Mouse (Mus musculus) erythroid progenitor cell, adult 5-6 weeks (primary cell): ENCODE results near the gene 9130213A22Rik. TPM values are rescaled to one million over a fixed set of nuclear protein-coding genes. Genes with fewer than 3 reads are reported as not detected.

Experiments used
- ATAC-seq: replicated peaks from 2 replicates; pipeline ENCODE4 v1.8.0; 2016; ENCODE audit warnings: moderate number of reproducible peaks, mild to moderate bottlenecking, moderate TSS enrichment, inconsistent platforms; ENCODE audit not compliant: poor library complexity, low FRiP score, severe bottlenecking
- total RNA-seq, 2 experiments: library from RNA; stranded (forward) in 1 of 2; stranded (reverse) in 1 of 2; fragments of 150-400 nt in 1 of 2; fragments of 186-747, 209-891 nt in 1 of 2; gene quantifications; 2 replicates each; pipeline versions ENCODE4 v1.2.3 to v1.2.4; 2015 to 2017; ENCODE audit warnings: low replicate concordance in 2 of 2

9130213A22Rik gene
- total RNA-seq, 2 experiments from 2014 or later: not detected

- peak; percentile 77 for ATAC-seq
Measured at GRCm38 (mm10) chr11:69110319-69111046, 11.9 kb downstream of the 9130213A22Rik start.

GRCm38 (mm10) chr11:69109032-69109900 lies 13.1 kb downstream of the 9130213A22Rik start:
- ATAC-seq: no peak

GRCm38 (mm10) chr11:69108223-69108622 lies 14.2 kb downstream of the 9130213A22Rik start:
- ATAC-seq: no peak

DNA sequence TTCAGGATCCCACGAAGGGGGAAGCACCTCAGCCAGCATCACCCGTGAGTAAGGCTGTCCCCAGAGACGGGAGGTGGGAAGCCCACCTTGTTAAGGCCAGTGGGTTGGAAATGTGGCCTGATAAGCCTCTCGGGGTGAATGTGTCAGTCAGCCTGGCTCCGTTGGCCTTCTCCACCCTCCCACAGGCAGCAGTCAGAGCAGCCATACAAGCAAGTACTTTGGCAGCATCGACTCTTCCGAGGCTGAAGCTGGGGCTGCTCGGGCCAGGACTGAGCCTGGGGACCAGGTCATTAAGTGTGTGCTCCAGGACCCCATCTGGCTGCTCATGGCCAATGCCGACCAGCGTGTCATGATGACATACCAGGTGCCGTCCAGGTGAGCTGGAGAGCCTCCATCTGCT lies 14.7 kb downstream of the 9130213A22Rik start:
- ATAC-seq: no peak

DNA sequence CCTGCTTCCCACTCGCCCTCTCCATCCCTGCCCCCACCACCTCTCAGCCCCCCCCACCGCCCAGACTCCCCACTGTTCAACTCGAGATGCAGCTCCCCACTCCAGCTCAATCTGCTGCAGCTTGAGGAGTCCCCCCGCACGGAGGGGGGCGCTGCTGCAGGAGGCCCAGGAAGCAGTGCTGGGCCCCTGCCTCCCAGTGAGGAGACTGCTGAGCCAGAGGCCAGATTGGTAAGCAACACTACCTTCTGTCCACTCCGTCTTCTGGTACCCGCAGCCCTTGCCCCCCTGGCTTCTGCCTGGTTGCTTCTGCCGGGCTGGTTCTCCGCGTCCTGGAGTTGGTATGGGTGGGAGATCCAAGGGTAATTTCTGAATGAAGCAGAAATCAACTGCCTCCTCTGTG lies 15.5 kb downstream of the 9130213A22Rik start:
- ATAC-seq: no peak

DNA sequence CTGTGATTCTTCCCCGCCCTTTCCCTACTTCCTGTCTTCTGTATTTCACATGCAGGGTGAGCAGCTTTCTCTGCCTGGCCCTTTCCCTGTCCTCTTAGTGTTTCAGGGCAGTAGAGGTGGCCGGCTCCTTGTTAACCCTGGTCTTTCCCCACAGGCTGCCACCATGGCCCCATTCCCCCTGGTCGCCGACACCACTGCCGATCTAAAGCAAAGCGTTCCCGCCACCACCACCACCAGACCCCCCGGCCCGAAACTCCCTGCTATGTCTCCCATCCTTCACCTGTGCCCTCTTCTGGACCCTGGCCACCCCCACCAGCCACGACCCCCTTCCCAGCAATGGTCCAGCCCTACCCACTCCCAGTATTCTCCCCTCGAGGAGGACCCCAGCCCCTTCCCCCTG lies 16.1 kb downstream of the 9130213A22Rik start:
- ATAC-seq: no peak

GRCm38 (mm10) chr11:69105796-69106195 lies 16.6 kb downstream of the 9130213A22Rik start:
- no peak for ATAC-seq

- ATAC-seq: no peak
Measured at GRCm38 (mm10) chr11:69105227-69105626, 17.2 kb downstream of the 9130213A22Rik start.

DNA sequence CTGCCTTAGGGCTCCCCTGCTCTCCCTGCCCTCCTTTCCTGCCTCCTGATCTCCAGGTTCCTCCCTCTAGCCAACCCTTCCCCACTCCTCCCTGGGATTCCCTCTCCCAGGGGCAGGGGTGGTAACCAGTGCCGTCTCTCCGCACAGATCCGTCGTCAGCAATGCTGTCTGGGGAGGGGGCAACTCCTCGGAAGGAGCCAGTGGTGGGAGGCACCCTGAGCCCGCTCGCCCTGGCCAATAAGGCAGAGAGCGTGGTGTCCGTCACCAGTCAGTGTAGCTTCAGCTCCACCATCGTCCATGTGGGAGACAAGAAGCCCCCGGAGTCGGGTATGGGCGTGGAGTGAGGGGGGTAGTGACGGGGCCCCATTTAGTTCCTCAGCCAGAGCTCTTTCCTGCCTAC lies 17.9 kb downstream of the 9130213A22Rik start:
- ATAC-seq: no peak

DNA sequence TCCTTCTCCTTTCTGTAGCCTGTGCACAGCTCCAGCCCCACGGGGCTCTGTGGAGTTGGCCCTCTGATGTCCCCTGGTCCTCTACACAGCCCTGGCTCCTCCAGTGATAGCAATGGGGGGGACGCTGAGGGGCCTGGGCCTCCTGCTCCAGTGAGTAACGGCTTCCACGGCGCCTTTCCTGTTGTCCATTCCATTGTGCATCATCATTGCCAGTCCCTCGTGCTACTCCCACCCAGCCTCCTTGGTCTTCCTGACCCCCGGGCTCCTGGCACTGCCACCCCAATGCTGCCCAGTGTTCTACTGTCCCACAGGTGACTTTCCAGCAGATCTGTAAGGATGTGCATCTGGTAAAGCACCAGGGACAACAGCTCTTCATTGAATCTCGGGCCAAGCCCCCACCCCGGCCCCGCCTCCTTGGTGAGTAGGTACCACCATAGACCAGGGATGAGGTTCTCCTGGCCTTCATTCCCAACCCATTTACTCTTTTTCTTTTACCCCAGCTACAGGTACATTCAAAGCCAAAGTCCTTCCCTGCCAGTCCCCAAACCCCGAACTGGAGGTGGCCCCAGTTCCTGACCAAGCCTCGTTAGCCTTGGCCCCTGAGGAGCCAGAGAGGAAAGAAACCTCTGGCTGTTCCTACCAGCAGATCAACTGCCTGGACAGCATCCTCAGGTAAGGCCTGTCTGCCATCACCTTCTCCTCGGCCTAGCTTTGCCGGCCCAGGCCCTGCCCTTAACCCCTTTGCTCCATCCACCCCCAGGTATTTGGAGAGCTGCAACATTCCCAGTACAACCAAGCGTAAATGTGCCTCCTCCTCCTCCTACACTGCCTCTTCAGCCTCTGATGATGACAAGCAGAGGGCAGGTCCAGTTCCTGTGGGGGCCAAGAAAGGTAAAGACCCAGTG lies 18.6 kb downstream of the 9130213A22Rik start:
- no peak for ATAC-seq

GRCm38 (mm10) chr11:69103121-69103520 lies 19.3 kb downstream of the 9130213A22Rik start:
- ATAC-seq: no peak

- no peak for ATAC-seq
Measured at GRCm38 (mm10) chr11:69102403-69102725, 20.0 kb downstream of the 9130213A22Rik start.

DNA sequence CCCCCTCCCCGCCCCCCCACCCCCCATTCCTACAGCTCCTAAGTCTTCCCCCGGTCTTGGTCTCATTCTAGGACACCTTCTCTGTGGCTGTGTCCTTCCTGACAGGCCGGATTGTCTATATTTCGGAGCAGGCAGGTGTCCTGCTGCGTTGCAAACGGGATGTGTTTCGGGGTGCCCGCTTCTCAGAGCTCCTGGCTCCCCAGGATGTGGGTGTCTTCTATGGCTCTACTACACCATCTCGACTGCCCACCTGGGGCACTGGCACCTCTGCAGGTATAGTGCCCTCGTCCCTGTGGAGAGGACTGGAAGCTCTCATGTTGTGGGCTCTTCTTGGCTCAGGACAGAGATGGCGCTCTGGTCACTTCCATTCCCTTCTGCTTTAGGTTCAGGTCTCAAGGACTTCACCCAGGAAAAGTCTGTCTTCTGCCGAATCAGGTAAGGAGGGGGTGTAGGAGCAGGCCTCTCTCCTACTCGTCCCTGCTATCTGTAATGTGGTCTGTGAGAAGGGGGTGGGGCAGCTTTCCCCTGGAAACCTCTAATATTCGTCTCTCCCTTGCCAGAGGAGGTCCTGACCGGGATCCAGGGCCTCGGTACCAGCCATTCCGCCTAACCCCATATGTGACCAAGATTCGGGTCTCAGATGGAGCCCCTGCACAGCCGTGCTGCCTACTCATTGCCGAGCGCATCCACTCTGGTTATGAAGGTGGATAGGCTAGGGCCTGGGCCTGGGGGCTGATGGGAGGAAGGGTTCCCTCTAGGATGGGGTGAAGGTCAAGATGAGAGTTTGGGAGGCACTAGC lies 20.6 kb downstream of the 9130213A22Rik start:
- no peak for ATAC-seq

GRCm38 (mm10) chr11:69100639-69101360 lies 21.6 kb downstream of the 9130213A22Rik start:
- no peak for ATAC-seq

- peak; percentile 35 for ATAC-seq
Measured at GRCm38 (mm10) chr11:69099915-69100345, 22.5 kb downstream of the 9130213A22Rik start.

DNA sequence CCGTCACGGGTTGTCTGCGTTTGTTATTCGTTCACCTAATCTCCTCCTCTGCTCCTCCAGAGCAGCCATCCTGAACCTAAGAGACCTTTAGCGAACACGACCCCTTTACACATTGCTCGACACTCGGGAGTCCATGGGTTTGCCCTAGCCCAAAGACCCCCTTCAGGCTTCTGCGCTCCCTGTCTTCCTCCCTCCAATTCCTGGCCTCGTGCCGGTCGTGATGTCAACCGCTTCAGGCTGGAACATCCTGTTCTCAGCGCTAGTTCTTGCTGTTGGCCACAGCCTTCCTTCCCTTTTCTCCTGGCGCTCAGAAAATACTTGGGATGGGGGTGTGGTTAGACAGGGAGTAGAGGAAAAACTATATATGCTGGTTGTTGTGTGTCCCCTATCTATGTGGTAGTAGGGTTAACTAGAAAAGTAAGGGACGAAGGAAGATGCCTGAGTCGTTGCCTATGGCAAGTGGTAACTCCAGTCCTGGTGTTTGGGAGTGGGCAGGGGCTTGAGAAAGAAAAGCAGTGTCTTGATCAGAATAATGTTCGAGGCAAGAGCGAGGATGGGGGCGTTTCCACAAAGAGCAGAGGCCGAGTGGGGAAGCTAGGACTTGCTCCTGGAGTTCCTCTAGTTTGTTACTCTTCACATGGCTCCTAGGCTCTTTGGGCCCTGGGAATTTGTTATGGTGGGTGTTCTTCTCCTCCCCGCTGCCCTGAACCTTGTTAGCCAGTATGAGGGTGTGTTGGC lies 23.0 kb downstream of the 9130213A22Rik start:
- no peak for ATAC-seq

DNA sequence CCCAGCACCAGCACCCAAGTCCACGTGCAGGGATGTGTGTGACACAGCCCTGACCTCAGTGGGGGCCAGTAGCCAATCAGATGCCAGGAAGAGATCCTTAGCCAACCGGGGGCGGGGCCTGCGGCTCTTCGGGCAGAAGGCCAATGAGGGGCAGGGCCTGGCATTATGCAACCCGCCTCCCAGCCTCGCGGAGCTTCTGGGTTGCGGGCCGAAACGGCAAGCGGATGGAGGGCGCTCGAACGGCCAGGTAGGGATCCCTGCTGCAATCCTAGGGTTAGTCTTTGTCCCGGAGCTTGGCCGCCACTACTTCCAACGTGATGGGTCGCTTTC lies 23.7 kb downstream of the 9130213A22Rik start:
- ATAC-seq: peak; percentile 63
